Mouse (Mus musculus) cerebellum, adult (tissue): ENCODE results near the gene Kcnq2.

Source experiments
- ATAC-seq: cut with Nextera tagmentation; 2 replicates; pipeline ENCODE4 v1.9.2; 2017; ENCODE audit warnings: mild to moderate bottlenecking, moderate library complexity, mixed read lengths; ENCODE audit not compliant: insufficient number of reproducible peaks, low FRiP score, low TSS enrichment

Gene Kcnq2

DNA sequence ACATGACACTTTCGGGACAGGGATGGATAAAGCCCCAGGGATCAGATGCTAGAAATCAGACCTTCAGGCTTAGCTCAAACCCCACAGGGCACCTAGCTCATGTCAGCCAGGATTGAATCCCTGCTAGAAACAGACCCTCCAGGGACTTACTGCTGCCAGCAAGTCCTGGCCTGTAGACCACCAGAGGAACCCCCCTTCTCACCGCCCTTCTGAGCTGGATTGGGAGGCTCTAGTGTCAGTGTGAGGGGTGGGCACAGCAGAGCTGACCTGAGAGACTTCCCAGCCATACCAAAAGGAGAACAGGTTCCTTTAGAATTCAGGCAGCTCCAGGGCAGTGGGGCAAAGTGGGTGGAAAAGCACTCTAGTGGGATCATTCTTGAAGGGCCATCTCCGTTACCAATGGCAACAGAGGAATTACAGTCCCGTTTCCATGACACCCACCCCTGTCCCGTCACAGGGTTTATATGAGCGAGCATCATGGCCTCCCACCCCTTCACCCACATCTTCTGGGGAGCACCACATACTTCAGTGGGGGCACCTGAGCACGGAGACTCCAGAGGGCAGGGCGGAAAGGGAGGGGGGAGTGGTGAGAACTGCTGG is 21.2 kb downstream of the Kcnq2 start:
- no peak for ATAC-seq

DNA sequence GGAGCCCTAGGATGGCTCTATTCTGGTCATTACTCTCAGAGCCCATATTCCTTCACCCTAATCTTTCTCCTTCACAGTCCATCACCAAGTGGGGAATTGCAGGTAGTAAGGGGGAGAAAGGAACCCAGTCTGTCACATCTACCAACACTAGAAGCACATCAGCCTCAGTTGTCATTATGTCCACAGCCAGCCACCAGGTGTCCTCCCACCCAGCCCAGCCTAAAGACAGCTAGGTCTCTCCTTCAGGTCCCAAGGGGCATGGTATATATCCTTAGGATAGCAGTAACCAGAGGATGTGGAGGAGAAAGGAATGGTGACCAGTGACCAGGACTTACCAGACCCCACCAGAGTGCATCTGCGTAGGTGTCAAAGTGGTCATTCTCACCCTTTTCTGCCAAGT is 23.4 kb downstream of the Kcnq2 start:
- ATAC-seq: no peak

DNA sequence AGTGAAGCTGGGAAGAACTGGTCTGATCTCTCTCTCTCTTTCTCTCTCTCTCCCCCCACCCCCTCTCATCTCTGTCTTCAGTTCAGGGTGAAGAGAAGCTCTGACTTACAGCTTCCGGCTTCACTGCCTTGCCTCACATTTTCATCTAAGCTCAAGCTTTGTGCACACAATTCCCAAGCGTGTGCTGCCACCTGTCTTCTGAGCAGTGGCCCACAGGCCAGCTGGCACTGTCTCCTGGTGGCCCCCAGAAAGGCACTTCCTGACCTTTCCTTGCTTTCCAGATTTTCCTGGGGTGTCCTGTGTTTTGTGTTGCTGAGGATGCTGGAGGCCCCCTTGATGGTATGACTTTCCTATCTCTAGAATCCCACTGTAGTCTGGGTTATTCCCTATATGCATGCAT is 31.0 kb downstream of the Kcnq2 start:
- ATAC-seq: 0 out of 2 replicates have a peak, but pooled peaks have one; percentile 27

DNA sequence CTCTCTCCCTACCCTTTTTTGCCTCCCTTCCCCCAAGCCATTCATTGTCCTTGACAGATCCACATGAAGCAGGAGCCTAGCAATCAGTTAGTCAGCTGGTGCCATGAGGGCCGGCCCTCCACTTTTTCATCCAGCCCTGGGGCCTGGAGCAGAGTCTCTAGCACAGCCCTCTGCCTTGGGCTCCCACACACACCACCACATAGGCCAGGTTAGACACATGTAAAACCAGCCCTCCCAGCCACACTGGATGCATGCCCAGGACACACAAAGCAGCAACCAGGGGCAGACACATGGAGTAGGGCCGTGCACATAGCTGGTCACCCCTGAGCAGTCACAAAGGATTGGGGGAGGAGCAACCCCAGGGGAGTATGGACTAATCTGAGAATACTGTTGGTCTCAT is 32.9 kb downstream of the Kcnq2 start:
- 0 out of 2 replicates have a peak, but pooled peaks have one; percentile 8 for ATAC-seq

DNA sequence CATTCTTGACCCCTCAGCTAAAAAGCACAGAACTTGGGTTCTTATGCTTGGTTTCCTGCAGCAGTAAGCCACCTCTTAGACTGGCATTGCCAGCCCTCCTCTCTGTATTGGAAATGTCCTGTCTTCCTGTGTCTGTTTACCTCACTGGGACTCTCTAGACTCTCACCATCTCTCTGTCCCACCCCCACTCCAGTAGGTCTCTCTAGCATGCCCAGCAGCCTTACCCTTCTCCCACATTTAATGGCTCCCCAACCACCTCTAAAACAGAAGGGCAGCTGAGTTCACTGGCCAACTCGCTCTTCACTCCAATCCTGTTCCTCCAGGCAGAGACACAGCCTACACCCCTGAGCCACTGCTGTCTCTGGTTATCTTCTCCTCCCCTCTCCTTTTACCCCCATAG is 33.5 kb downstream of the Kcnq2 start:
- no peak for ATAC-seq

DNA sequence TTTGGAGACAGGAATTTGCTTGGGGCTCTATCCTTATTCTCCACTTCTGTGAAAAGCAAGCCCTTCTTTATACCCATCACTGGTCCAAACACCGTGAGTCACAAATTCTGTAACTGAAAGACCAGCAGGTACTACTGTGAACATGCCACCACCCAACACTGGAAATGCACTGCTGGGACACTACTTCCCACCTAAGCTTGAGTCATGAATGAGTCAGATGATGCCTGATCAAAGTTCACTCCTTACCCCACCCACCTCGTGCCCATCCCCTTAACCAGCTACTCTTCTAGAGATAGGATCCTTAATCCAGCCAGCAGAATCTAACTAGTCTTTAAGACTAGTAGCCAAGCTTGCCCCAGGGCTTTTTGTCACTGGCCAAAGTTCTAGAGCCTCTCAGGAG is 35.0 kb downstream of the Kcnq2 start:
- no peak for ATAC-seq

DNA sequence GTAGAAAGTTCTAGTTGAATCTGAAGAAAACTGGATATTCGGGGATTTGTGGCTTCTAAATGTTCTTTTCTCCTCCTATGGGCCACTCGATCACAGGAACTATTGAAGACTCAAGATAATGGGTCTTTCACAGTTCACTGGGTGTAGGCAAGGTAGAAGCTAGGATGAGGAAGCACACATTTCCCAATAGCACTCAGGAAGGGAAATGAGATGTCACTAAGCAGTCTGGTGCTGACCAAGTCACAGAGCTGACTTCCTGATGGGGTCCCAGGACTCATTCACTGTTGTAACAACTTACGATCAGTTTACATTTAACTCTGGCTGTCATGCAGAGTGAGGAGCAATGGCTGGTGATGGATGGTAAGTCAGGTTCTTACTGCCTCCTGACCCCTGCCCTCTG is 45.0 kb downstream of the Kcnq2 start:
- no peak for ATAC-seq

DNA sequence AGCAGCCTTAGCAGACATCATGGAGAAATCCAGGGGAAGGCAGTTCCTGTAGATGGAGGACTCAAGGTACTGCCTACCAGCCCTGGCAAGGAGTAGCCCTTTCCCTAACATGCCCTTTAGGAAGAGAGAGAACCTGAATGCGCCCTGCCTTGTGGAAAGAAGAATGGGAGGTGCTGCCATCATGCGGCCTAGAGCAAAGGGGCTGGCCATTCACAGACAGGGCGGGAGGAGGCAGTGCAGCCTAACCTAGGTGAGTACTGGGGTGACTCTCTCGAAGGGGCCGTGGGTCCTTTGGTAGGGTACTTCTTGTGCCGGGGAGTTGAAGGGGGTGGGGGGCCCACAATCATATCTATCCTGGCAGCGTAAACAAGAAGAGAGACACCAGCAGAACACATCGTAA is 50.1 kb downstream of the Kcnq2 start:
- ATAC-seq: no peak

DNA sequence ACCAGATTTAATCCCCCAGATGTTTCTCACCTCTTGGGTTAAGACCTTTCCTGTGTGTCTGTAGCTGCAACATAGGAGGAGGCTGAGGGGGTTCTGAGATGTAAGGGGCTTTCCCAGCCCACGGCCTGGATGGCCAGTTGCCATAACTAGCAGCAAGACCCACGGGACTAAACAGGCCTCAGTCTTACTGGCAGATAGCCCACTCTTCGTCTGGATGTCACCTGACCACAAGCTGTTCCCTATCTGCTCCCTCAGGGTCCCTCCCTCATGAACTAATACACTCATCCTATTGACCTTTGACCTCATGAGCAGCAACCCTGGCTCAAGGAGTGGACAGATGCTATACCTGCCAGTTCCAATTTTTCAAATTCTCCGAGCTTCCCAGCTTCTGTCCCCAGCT is 51.2 kb downstream of the Kcnq2 start:
- ATAC-seq: no peak

DNA sequence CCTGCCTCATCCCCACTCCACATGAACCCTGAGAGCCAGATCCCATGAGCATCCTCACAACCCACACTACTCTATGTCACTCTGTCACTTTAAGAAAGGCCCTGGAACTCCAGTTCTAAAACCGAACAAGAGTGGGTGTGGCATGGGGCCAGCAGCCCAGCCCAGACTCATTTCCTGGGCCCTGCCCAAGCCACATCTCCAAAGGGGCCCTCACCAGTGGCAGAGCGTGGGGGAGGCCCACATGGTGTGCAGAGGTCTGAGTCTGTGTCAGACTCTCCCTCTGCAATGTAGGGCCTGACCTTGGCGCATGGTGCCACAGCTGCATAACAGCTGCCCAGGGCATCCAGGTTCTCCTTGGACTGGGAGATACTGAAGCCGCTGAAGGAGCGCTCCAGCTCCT is 54.2 kb downstream of the Kcnq2 start:
- ATAC-seq: no peak

DNA sequence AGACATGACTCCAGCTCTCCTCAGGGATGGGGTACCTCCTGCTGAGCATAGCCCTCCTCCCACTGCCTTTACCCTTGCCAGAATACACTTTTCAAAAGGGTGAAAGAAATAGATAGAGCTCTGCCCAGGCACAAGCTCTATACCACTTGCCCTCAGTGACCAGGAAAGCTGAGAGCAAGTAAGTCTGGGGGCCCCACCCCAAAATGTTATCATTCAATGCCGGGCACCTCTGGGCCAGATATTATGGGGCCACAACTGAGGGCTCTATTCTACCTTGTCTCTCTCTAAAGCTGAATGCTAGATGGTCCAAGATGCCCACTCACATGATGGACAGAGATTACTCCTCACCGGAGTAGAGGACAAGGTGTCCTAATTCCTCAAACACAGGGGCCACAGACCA is 55.6 kb downstream of the Kcnq2 start:
- ATAC-seq: no peak

DNA sequence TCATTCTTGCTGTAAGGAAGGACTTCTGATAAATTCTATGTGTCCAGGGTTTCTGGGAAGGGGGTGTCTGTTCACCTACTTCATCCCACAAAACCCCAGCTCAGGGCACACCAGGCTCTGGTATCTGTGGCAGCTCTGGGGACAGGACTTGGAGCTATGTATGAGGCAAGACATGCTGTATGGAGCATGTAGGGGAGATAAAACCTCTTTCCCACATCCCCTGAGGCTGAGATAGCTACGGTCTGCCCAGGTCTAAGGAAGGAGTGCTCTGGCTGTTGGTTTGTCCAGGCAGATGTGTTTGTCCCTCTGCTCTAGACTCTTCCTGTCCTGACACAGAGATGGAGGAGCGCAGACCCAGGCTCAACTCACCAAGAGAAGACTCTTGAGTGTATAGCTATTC is 56.2 kb downstream of the Kcnq2 start:
- ATAC-seq: no peak

DNA sequence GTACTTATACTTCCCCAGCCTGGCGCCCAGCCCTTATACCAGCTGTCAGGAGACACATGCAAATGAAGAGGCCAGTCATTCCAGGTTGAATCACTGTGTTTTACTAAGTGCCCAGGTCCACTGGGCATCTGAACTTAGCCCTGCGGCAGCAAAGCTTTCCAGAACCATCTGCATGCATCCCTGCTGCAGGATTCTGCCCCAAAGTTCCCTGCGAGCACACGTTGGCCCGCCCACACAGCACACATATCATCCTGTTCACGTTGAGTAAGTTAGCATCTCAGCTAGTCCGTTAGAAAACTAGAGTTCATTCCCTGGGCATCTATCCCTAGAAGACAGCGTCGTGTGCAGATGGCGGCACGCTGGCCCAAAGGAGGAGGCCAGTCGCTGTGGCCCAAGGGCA is 59.6 kb downstream of the Kcnq2 start:
- ATAC-seq: no peak

DNA sequence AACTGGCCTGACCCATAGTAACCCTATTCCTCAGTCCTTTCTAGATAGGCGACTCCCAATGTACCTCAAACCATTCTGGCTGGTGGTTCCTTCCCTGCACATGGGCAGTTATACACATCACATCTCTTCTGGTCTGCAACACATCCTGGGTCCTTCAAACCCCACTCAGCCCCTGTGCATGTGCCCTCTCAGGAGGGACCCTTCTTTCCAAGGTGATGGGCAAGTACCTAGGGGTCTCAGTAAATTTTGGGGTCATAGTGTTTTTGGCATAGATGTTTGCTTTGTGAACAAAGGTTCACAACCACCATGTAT is 62.7 kb downstream of the Kcnq2 start:
- no peak for ATAC-seq

DNA sequence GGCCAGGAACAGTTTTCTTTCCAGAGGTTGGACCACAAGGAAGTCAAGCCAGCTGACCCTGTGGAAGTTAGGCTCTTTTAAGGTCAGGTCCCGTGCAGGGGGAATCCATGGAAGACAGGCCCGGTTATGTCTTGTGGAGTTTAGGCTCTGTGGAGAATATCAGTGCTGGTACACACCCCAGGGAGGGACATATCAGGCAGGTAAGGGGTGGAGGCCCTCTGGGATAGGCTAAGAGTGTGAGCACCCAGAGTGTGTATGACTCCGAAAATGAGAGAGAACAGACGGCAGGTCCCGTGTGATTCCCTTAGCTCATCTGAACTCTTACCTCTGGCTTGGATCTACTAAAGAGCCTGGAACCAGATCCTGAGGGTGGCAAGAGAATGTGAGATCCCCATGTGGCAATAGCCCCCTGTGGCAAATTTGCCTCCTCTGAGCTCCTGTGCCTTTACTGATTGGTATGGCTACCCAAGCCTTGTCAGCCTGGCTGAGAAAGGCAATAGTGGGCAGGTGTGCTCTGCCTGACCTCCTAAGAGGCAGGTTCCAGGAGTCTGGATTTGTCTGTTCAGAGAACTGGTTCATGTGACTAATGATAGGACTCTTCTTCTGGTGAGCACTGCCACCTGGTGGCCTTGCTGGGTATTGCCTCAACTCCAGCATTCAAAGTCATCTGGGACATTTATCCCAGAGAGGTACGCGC is 63.2 kb downstream of the Kcnq2 start:
- peak; percentile 62 for ATAC-seq

DNA sequence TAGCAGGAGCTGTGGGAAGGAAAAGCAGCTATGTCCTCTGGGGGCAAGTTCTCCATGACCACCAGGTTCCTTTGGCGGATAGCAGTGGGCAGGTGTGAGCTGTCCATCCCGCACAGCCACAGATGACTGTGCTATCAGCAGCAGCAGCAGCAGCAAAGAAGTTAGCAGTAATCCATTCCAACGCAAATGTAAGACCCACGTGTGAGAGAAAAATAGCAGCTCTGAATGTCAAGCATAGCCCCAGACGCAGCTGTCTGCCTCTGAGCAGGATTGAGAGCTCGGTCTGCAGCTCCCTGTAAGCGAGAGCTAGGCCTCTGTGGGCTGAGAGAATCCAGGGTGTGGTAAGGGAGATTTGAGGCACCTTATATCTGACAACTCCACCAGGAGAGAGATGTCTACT is 65.0 kb downstream of the Kcnq2 start:
- ATAC-seq: no peak

DNA sequence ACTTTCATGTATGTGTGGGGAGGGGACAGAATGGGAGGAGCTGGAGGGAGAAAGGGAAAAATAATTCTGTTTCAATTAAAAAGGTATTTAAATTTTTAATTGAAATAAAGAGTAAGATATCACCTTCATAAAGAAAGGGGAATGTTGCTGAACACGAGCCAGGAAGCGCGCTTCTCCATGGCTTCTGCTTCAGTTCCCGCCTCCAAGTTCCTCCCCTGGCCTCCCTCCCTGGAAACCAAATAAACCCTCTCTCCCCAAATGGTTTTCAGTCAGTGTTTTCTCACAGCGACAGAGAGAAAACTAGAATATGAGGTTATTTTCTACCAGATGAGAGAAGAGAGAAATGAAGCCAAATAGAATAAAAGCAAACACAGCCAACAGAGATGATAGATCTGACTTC is 66.6 kb downstream of the Kcnq2 start:
- no peak for ATAC-seq

DNA sequence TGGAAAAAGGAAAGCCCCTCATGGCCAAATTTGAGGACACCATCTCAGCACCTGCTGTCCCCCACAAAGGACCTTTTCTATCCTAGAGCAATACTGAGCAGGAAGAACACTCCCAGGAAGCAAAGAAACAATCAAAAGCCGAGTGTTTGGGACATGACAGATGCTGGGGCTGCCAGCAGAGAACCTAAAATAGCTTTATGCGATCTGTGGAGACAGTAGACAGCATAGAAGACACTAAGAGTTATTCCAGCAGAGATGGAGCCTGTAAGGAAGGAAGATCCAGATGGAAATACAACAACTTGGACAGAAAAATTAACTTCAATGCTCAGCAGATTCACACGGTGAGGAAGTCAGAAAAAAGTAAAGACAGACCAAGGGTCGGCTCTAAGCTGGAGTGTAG is 69.3 kb downstream of the Kcnq2 start:
- ATAC-seq: no peak

DNA sequence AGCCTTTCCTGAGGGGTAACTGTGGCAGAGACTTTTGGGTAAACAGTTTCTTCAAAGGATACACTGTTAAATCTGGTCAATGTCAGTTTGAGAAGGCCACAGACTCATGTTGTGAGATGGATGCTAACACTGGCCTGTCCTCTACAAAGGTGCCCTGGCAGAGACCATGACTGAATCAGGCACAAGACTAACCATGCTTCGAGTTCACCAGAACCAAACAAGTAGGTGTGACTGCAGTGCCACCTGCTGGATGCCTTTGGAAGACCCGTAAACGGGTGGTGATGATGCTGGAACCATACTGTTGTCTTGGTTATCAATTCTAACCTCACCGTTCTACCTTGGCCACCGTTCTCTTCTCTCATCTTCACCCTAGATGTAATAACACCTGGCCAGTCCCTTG is 75.0 kb downstream of the Kcnq2 start:
- peak; percentile 70; the same call in 1 of the 2 replicates for ATAC-seq

DNA sequence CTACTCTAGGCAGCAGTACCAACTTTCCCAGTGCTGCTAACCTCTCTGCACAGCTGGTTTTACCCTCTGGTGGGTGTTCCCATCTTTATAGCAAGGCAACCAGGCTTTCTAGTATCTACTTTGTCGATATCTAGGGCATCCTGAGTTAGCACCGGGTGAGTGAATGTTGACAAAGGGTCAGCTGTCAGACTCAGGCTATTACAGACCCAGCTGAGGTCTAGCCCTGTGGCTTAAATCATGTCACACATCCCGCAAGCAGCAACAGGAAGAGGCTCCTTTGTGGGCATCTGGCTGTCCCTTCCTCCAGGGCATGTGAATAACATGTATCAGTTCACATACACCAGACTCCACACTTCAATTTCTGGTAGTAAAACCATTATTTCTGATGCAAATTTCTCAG is 76.9 kb downstream of the Kcnq2 start:
- no peak for ATAC-seq

DNA sequence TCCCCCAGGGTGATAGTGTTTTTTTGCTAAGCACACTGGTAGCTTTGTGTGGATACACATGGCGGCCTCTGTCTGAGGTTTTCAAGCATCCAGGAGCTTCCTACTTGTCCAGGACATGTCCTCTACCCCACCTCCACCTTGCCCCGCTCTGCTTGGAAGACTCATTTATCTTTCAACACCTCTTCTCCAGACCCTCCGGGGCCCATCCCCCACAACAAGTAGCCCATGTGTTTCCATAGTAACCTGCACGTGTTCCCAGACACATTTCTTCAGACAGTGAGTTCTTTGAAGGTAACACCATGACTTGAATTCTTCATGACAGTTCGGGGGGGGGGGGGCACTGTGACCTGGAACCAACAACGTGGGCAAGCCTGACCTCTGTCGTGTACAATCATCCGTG is 77.8 kb downstream of the Kcnq2 start:
- no peak for ATAC-seq

DNA sequence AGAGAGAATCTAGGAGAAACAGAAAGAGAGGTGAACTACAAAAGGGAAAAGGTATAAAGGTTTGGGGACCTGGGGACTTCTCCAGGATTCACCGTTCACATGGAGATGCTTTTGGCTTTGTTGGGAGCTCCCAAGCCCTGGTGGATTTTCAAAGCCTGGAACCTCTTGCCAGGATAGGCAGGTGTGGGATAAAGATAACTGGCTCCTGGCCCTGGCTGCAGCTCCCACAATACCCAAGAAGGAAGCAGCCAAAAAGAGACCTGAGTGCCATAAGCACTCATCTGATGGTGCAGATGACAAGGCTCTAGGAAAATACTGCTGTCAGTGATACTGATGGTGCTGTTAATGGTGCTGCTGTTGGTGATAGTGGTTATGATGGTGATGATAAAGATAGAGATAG is 82.9 kb downstream of the Kcnq2 start:
- peak; percentile 72; the same call in 1 of the 2 replicates for ATAC-seq

DNA sequence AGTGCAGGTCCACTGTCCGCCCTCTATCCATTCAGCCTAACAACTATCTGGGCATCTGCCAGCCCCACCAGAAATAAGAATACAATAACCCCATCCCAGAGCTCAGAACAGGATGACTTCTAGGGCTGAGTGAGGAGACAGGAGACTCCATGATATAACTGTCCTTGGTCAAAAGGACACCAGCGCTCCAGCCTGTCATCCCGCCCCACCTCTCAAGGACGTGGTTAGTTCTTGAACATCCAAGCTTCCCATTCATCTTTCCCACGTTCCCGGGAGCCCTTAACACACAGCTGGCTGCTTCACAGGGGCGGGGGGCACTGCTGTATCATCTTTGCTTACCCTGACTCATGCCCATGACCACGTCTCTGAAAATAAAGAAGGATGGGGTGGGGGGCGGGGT is 86.1 kb downstream of the Kcnq2 start:
- ATAC-seq: no peak
